In the genomic region with DNA sequence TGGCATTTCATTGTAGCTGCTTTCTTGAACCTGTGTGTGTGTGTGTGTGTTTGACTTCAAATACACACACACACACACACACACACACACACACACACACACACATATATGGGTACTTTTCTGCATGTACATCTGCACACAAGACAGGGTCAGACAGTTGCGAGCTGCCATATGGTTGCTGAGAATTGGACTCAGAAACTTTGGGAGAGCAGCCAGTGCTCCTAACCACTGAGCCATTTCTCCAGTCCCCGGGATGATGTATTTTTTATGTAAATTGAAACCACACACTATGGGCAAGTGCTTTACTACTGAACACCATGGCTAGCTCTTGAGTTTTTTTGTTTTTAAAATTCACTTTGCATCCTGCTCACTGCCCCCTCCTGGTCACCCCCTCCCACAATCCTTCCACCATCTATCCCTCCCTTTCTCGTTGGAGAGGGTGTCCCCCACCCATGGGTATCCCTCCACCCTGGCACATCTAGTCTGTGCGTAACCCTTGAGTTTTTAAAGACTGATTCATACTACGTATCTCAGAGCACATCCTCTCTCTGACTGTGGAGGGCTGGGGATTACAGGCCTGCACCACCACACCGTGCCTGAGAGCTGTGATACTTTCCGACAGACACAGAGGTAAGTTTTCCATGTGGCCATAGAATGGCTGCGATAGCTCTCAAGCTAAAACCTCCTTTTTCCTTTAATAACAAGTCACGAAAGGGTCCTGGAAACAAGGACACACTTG, we compare ENCODE assay signal across 9 mouse cellular contexts.
DNase-seq lines count a peak whose midpoint lies in the region; ATAC-seq and TF ChIP-seq lines count a peak whose summit lies in the region.
"Had no signal": no experiment of that assay in that cellular context is flagged by ENCODE, and none has a peak within 500 bp of the region (broad histone marks: within the 10 kb centered on the region; RNA-seq: fewer than 3 reads in every experiment).

No protein-coding gene starts in this region.

- H3K4me3 ChIP-seq in forebrain, embryonic 12.5 days (replicated peaks) = no peak overlapping the region
- no peak overlapping the region for H3K4me3 ChIP-seq in forebrain, embryonic 11.5 days (ENCODE audit: low read depth, low read length)
- H3K4me3 ChIP-seq in lung, embryonic 14.5 days (ENCODE audit: low read depth, low read length) = no peak overlapping the region
- no peak overlapping the region for H3K4me3 ChIP-seq in midbrain, embryonic 11.5 days (ENCODE audit: low read depth, low read length)
- no peak overlapping the region for H3K4me3 ChIP-seq in stomach, embryonic 16.5 days (replicated peaks; ENCODE audit: low read length)

- no peaks in the 10 kb centered on the region for H3K9me3 ChIP-seq in forebrain, embryonic 12.5 days
- no peaks in the 10 kb centered on the region for H3K9me3 ChIP-seq in forebrain, embryonic 11.5 days (ENCODE audit: control insufficient read depth, low read length)
- no peaks in the 10 kb centered on the region for H3K9me3 ChIP-seq in lung, embryonic 14.5 days (ENCODE audit: low read depth, low read length)
- no peaks in the 10 kb centered on the region for H3K9me3 ChIP-seq in midbrain, embryonic 11.5 days (ENCODE audit: control insufficient read depth, low read length)
- H3K9me3 ChIP-seq in stomach, embryonic 16.5 days (replicated peaks; ENCODE audit: control insufficient read depth, low read length) = no peaks in the 10 kb centered on the region

- no peaks in the 10 kb centered on the region for H3K27me3 ChIP-seq in forebrain, embryonic 12.5 days
- no peaks in the 10 kb centered on the region for H3K27me3 ChIP-seq in forebrain, embryonic 11.5 days (ENCODE audit: control insufficient read depth, insufficient read depth, low read length)
- H3K27me3 ChIP-seq in lung, embryonic 14.5 days (ENCODE audit: insufficient read depth, low read length) = no peaks in the 10 kb centered on the region
- H3K27me3 ChIP-seq in midbrain, embryonic 11.5 days (ENCODE audit: control insufficient read depth, insufficient read depth, low read length) = no peaks in the 10 kb centered on the region
- H3K27me3 ChIP-seq in stomach, embryonic 16.5 days (ENCODE audit: control insufficient read depth, insufficient read depth, low read length) = no peaks in the 10 kb centered on the region

- no peak for TF ChIP-seq CTCF in lung, embryonic 14.5 days (IDR thresholded peaks at IDR 0.05; ENCODE audit: low read depth)

- 0 out of 2 replicates have a peak overlapping the region, but pooled peaks have one; percentile 50 for H3K27ac ChIP-seq in forebrain, embryonic 12.5 days
- no peak overlapping the region for H3K27ac ChIP-seq in forebrain, embryonic 11.5 days (ENCODE audit: low read depth, low read length)
- H3K27ac ChIP-seq in lung, embryonic 14.5 days (ENCODE audit: low read depth) = peak overlapping the region; percentile 50; the same call in 1 of the 2 replicates
- no peak overlapping the region for H3K27ac ChIP-seq in midbrain, embryonic 11.5 days (ENCODE audit: low read depth, low read length)
- H3K27ac ChIP-seq in stomach, embryonic 16.5 days (ENCODE audit: low read length) = 0 out of 2 replicates have a peak overlapping the region, but pooled peaks have one; percentile 6

- no peak for DNase-seq in forebrain, embryonic 11.5 days (ENCODE audit: low spot score)
- peak; percentile 46 for DNase-seq in lung, embryonic 14.5 days
- no peak for DNase-seq in lung, postnatal 4 days
- peak; percentile 21 for DNase-seq in midbrain, embryonic 11.5 days (ENCODE audit: low spot score, missing footprints)
- no peak for DNase-seq in urinary bladder, postnatal 14 days (ENCODE audit: low spot score)
- no peak for DNase-seq in liver

- no peak overlapping the region for H3K4me2 ChIP-seq in forebrain, embryonic 12.5 days
- H3K4me2 ChIP-seq in forebrain, embryonic 11.5 days (ENCODE audit: low read depth, low read length, severe bottlenecking) = no peak overlapping the region
- no peak overlapping the region for H3K4me2 ChIP-seq in lung, embryonic 14.5 days
- H3K4me2 ChIP-seq in midbrain, embryonic 11.5 days = no peak overlapping the region
- no peak overlapping the region for H3K4me2 ChIP-seq in stomach, embryonic 16.5 days (ENCODE audit: low read depth, low read length)

- H3K9ac ChIP-seq in forebrain, embryonic 12.5 days = no peak overlapping the region
- H3K9ac ChIP-seq in forebrain, embryonic 11.5 days (ENCODE audit: low read length) = no peak overlapping the region
- no peak overlapping the region for H3K9ac ChIP-seq in lung, embryonic 14.5 days
- H3K9ac ChIP-seq in midbrain, embryonic 11.5 days (ENCODE audit: low read length) = no peak overlapping the region
- H3K9ac ChIP-seq in stomach, embryonic 16.5 days (ENCODE audit: low read length) = no peak overlapping the region

- H3K36me3 ChIP-seq in forebrain, embryonic 12.5 days (replicated peaks) = no peaks in the 10 kb centered on the region
- no peaks in the 10 kb centered on the region for H3K36me3 ChIP-seq in forebrain, embryonic 11.5 days (ENCODE audit: control insufficient read depth, insufficient read depth, low read length)
- no peaks in the 10 kb centered on the region for H3K36me3 ChIP-seq in lung, embryonic 14.5 days (ENCODE audit: insufficient read depth)
- H3K36me3 ChIP-seq in midbrain, embryonic 11.5 days (ENCODE audit: control insufficient read depth, insufficient read depth, low read length) = no peaks in the 10 kb centered on the region
- no peaks in the 10 kb centered on the region for H3K36me3 ChIP-seq in stomach, embryonic 16.5 days (ENCODE audit: control insufficient read depth, insufficient read depth, low read length)
- H3K36me3 ChIP-seq: G1E had no signal

- H3K4me1 ChIP-seq in forebrain, embryonic 12.5 days = peaks cover 31% of the 10 kb centered on the region
- 0 out of 2 replicates have a peak, but pooled peaks cover 2% of the 10 kb centered on the region for H3K4me1 ChIP-seq in forebrain, embryonic 11.5 days (replicated peaks; ENCODE audit: control insufficient read depth, insufficient read depth, low read length)
- peaks cover 4% of the 10 kb centered on the region; the same call in 1 of the 2 replicates for H3K4me1 ChIP-seq in lung, embryonic 14.5 days (ENCODE audit: insufficient read depth)
- H3K4me1 ChIP-seq in midbrain, embryonic 11.5 days (ENCODE audit: control insufficient read depth, insufficient read depth, low read length) = peaks cover 3% of the 10 kb centered on the region
- peaks cover 10% of the 10 kb centered on the region for H3K4me1 ChIP-seq in stomach, embryonic 16.5 days (ENCODE audit: control insufficient read depth, insufficient read depth, low read length)

- no peak for ATAC-seq in forebrain, embryonic 12.5 days (ENCODE audit: low FRiP score)
- no peak; the same call in 1 of the 2 replicates for ATAC-seq in forebrain, embryonic 11.5 days (replicated peaks; ENCODE audit: low FRiP score)
- ATAC-seq in lung, embryonic 14.5 days (ENCODE audit: insufficient read depth) = peak; percentile 61
- no peak for ATAC-seq in midbrain, embryonic 11.5 days (ENCODE audit: low FRiP score)
- ATAC-seq in stomach, embryonic 16.5 days (ENCODE audit: insufficient read depth, low FRiP score) = no peak

- WGBS in forebrain, embryonic 12.5 days = 85% methylated on average over 9 of the region's 9 CpGs
- WGBS in forebrain, embryonic 11.5 days = 89% methylated on average over 9 of the region's 9 CpGs
- WGBS in lung, embryonic 14.5 days = 67% methylated on average over 9 of the region's 9 CpGs
- WGBS in midbrain, embryonic 11.5 days = 87% methylated on average over 9 of the region's 9 CpGs
- 63% methylated on average over 9 of the region's 9 CpGs for WGBS in stomach, embryonic 16.5 days

Comparison
In these comparisons a context has a peak if more than half of its experiments do, and no peak if none do; other contexts are left out.
1. H3K27ac ChIP-seq: peak in forebrain, embryonic 12.5 days (single experiment), lung, embryonic 14.5 days (single experiment) and stomach, embryonic 16.5 days (single experiment); none in forebrain, embryonic 11.5 days (single experiment) and midbrain, embryonic 11.5 days (single experiment).
2. DNase-seq: peak in lung, embryonic 14.5 days (single experiment) and midbrain, embryonic 11.5 days (single experiment); none in forebrain, embryonic 11.5 days (single experiment), lung, postnatal 4 days (0 of 2), urinary bladder, postnatal 14 days (single experiment) and liver (single experiment).